Mouse (Mus musculus) CH12.LX (cell line): ENCODE results near the gene Magi2. TPM values are rescaled to one million over a fixed set of nuclear protein-coding genes. Genes with fewer than 3 reads are reported as not detected.

ENCODE experiments used
- DNase-seq: peaks from one replicate; pipeline ENCODE4 v3.0.0-alpha.2; 2013; ENCODE audit errors: extremely low read depth
- H3K27ac ChIP-seq: 2 replicates; pipeline ENCODE4 v1.5.1; 2012; ENCODE audit warnings: low read depth, mild to moderate bottlenecking, control low read depth, moderate library complexity; ENCODE audit not compliant: insufficient read depth
- H3K27me3 ChIP-seq: replicated peaks from 2 replicates; pipeline ENCODE3; 2012; ENCODE audit warnings: inconsistent platforms
- H3K36me3 ChIP-seq, 2 experiments: replicated peaks in 1 of 2; 2 replicates each; pipeline versions ENCODE3 to v1.6.1; 2012; ENCODE audit warnings: inconsistent platforms in 1 of 2, low read length in 1 of 2, mild to moderate bottlenecking in 1 of 2, mixed read lengths in 1 of 2, moderate library complexity in 1 of 2; ENCODE audit not compliant: control insufficient read depth in 1 of 2, insufficient read depth in 1 of 2
- H3K4me1 ChIP-seq, 2 experiments: 2 replicates each; pipeline ENCODE4 v1.6.1; 2012; ENCODE audit warnings: inconsistent platforms in 1 of 2, moderate library complexity in 1 of 2; ENCODE audit not compliant: insufficient read depth in 2 of 2, control insufficient read depth in 1 of 2
- H3K4me2 ChIP-seq: 2 replicates; pipeline ENCODE4 v1.6.1; 2012; ENCODE audit warnings: low read depth, mild to moderate bottlenecking, control low read depth; ENCODE audit not compliant: poor library complexity, insufficient read depth, severe bottlenecking
- H3K4me3 ChIP-seq, 3 experiments: fragments of 150-350 bp in 1 of 3; sonication (generic) in 1 of 3; replicated peaks in 1 of 3; 2 replicates each; pipeline versions ENCODE3 to v1.5.1; 2011 to 2012; ENCODE audit warnings: low read depth in 2 of 3, low read length in 2 of 3, mild to moderate bottlenecking in 2 of 3, moderate library complexity in 2 of 3, control low read depth in 1 of 3, improper control_type of control experiment in 1 of 3, inconsistent platforms in 1 of 3, mixed read lengths in 1 of 3; ENCODE audit not compliant: poor library complexity in 1 of 3
- H3K79me2 ChIP-seq: replicated peaks from 2 replicates; pipeline ENCODE4 v1.6.1; 2012; ENCODE audit warnings: mild to moderate bottlenecking, moderate library complexity; ENCODE audit not compliant: control insufficient read depth, poor library complexity, insufficient read depth, severe bottlenecking; ENCODE audit errors: extremely low read depth
- H3K9ac ChIP-seq: 2 replicates; pipeline ENCODE4 v1.6.1; 2012; ENCODE audit warnings: low read depth, mild to moderate bottlenecking, control low read depth, moderate library complexity; ENCODE audit not compliant: insufficient read depth
- H3K9me3 ChIP-seq: replicated peaks from 2 replicates; pipeline ENCODE3; 2012; ENCODE audit warnings: low read length, inconsistent platforms, mixed read lengths
- BHLHE40 ChIP-seq: IDR thresholded peaks from 2 replicates; pipeline ENCODE4 v1.6.1; 2011; ENCODE audit warnings: mild to moderate bottlenecking, low read depth, low read length, improper control_type of control experiment
- CHD1 ChIP-seq: IDR thresholded peaks from 2 replicates; pipeline ENCODE4 v1.6.1; 2012; ENCODE audit warnings: low read depth, low read length, improper control_type of control experiment, inconsistent platforms
- CHD2 ChIP-seq: IDR thresholded peaks from 2 replicates; pipeline ENCODE4 v1.6.1; 2011; ENCODE audit warnings: low read length, improper control_type of control experiment
- CTCF ChIP-seq, 2 experiments: IDR thresholded peaks in 1 of 2; conservative IDR thresholded peaks in 1 of 2; 2 replicates each; pipeline ENCODE4 v1.5.1; 2011 to 2012; ENCODE audit warnings: low read depth in 2 of 2, low read length in 2 of 2, improper control_type of control experiment in 1 of 2, inconsistent platforms in 1 of 2, mild to moderate bottlenecking in 1 of 2, moderate library complexity in 1 of 2
- EP300 ChIP-seq: IDR thresholded peaks from 2 replicates; pipeline ENCODE4 v1.6.1; 2011; ENCODE audit warnings: low read length, improper control_type of control experiment
- IRF4 ChIP-seq: IDR thresholded peaks from 2 replicates; pipeline ENCODE4 v1.6.1; 2014; ENCODE audit warnings: low read depth, mild to moderate bottlenecking, inconsistent platforms, low read length, improper control_type of control experiment
- JUN ChIP-seq: IDR thresholded peaks from 2 replicates; pipeline ENCODE4 v1.6.1; 2011; ENCODE audit warnings: low read depth, mild to moderate bottlenecking, low read length, improper control_type of control experiment, moderate library complexity; ENCODE audit not compliant: insufficient read depth
- JUND ChIP-seq: conservative IDR thresholded peaks from 2 replicates; pipeline ENCODE4 v1.6.1; 2011; ENCODE audit warnings: low read depth, low read length, improper control_type of control experiment
- KAT2A ChIP-seq: IDR thresholded peaks from 2 replicates; pipeline ENCODE4 v1.6.1; 2012; ENCODE audit warnings: low read length, improper control_type of control experiment, inconsistent platforms; ENCODE audit not compliant: insufficient replicate concordance
- MAX ChIP-seq: IDR thresholded peaks from 2 replicates; pipeline ENCODE4 v1.6.1; 2011; ENCODE audit warnings: low read length, improper control_type of control experiment
- MAZ ChIP-seq: IDR thresholded peaks from 2 replicates; pipeline ENCODE4 v1.6.1; 2012; ENCODE audit warnings: low read depth, mild to moderate bottlenecking, inconsistent platforms, low read length, improper control_type of control experiment, moderate library complexity
- MEF2A ChIP-seq: IDR thresholded peaks from 2 replicates; pipeline ENCODE4 v1.6.1; 2014; ENCODE audit warnings: low read depth, mild to moderate bottlenecking, inconsistent platforms, low read length, improper control_type of control experiment, borderline replicate concordance
- MXI1 ChIP-seq: IDR thresholded peaks from 2 replicates; pipeline ENCODE4 v1.6.1; 2011; ENCODE audit warnings: mild to moderate bottlenecking, low read depth, low read length, improper control_type of control experiment
- NRF1 ChIP-seq: IDR thresholded peaks from 2 replicates; pipeline ENCODE4 v1.6.1; 2014; ENCODE audit warnings: low read depth, mild to moderate bottlenecking, inconsistent platforms, low read length, improper control_type of control experiment, moderate library complexity
- PAX5 ChIP-seq: IDR thresholded peaks from 2 replicates; pipeline ENCODE4 v1.6.1; 2012; ENCODE audit warnings: low read length, inconsistent platforms, mixed read lengths
- POLR2A ChIP-seq: IDR thresholded peaks from 2 replicates; pipeline ENCODE4 v1.6.1; 2011; ENCODE audit warnings: low read depth, mild to moderate bottlenecking, improper control_type of control experiment, low read length
- POLR2AphosphoS2 ChIP-seq: IDR thresholded peaks from 2 replicates; pipeline ENCODE4 v1.6.1; 2011; ENCODE audit warnings: low read depth, low read length, improper control_type of control experiment
- RAD21 ChIP-seq: IDR thresholded peaks from 2 replicates; pipeline ENCODE4 v1.6.1; 2011; ENCODE audit warnings: low read depth, mild to moderate bottlenecking, low read length, improper control_type of control experiment, moderate library complexity
- RCOR1 ChIP-seq: conservative IDR thresholded peaks from 2 replicates; pipeline ENCODE4 v1.6.1; 2012; ENCODE audit warnings: low read depth, mild to moderate bottlenecking, inconsistent platforms, low read length, improper control_type of control experiment
- SIN3A ChIP-seq: IDR thresholded peaks from 2 replicates; pipeline ENCODE4 v1.6.1; 2012; ENCODE audit warnings: low read length, improper control_type of control experiment, inconsistent platforms
- SMC3 ChIP-seq: IDR thresholded peaks from 2 replicates; pipeline ENCODE4 v1.6.1; 2011; ENCODE audit warnings: low read depth, low read length, improper control_type of control experiment
- TBP ChIP-seq: conservative IDR thresholded peaks from 2 replicates; pipeline ENCODE4 v1.6.1; 2011; ENCODE audit warnings: low read depth, low read length, improper control_type of control experiment
- TCF12 ChIP-seq: IDR thresholded peaks from 2 replicates; pipeline ENCODE4 v1.6.1; 2014; ENCODE audit warnings: low read depth, mild to moderate bottlenecking, inconsistent platforms, low read length, improper control_type of control experiment
- USF2 ChIP-seq: conservative IDR thresholded peaks from 2 replicates; pipeline ENCODE4 v1.6.1; 2011; ENCODE audit warnings: low read depth, low read length, improper control_type of control experiment
- ZC3H11A ChIP-seq: IDR thresholded peaks from 2 replicates; pipeline ENCODE4 v1.6.1; 2012; ENCODE audit warnings: low read depth, mild to moderate bottlenecking, inconsistent platforms, low read length, improper control_type of control experiment
- ZKSCAN1 ChIP-seq: IDR thresholded peaks from 2 replicates; pipeline ENCODE4 v1.6.1; 2012; ENCODE audit warnings: low read depth, inconsistent platforms, low read length, improper control_type of control experiment, borderline replicate concordance
- ZNF384 ChIP-seq: IDR thresholded peaks from 2 replicates; pipeline ENCODE4 v1.6.1; 2012; ENCODE audit warnings: low read depth, low read length, improper control_type of control experiment, inconsistent platforms
- dilution Hi-C: fragments of 300-500 bp; cut with MboI; formaldehyde crosslinking; loops from 2 replicates; pipeline ENCODE4 v1.14.3; 2020; ENCODE audit warnings: low sequenced_read_pairs; ENCODE audit not compliant: extremely low pct_unique_long_range_greater_than_20kb, extremely low pct_ligation_motif_present
- in situ Hi-C: fragments of 300-500 bp; cut with MboI; formaldehyde crosslinking; loops from 3 replicates; pipeline ENCODE4 v1.14.3; 2019; ENCODE audit warnings: low sequenced_read_pairs, low pct_ligation_motif_present, low pct_unique_long_range_greater_than_20kb, mixed read lengths
- polyA plus RNA-seq: library from polyadenylated mRNA; unstranded; fragments of >175 nt; gene quantifications from 2 replicates; pipeline ENCODE4 v1.2.1, GENCODE M21; 2012; ENCODE audit warnings: low read depth; ENCODE audit not compliant: insufficient read length
- total RNA-seq, 2 experiments: library from RNA; depleted of rRNA; stranded (reverse); fragments of 300-350 nt in 1 of 2; fragments of >200 nt in 1 of 2; gene quantifications; 2 replicates each; pipeline ENCODE4 v1.2.3; 2012 to 2014

Gene Magi2
- total and polyA plus RNA-seq, 3 experiments = 0.37 to 0.63 (median 0.42) TPM

- DNase-seq = peak; percentile 17
- in situ Hi-C loops (no loop called here), dilution Hi-C loops (no loop called here)
- Histone ChIP-seq H3K9ac (no peak overlapping the region), H3K36me3 (no peaks in the 10 kb centered on the region), H3K27ac (no peak overlapping the region), H3K4me1 (no peaks in the 10 kb centered on the region), H3K4me3 (no peak overlapping the region), H3K27me3 (no peaks in the 10 kb centered on the region), H3K79me2 (no peaks in the 10 kb centered on the region), H3K4me2 (no peak overlapping the region), H3K9me3 (no peaks in the 10 kb centered on the region)
- TF ChIP-seq MEF2A = no peak
- TF ChIP-seq ZKSCAN1 = no peak
- TF ChIP-seq MAX = no peak
- TF ChIP-seq NRF1 = no peak
- no peak for TF ChIP-seq CHD1
- no peak for TF ChIP-seq KAT2A
- TF ChIP-seq MXI1 = no peak
- no peak for TF ChIP-seq EP300
- TF ChIP-seq POLR2A = no peak
- TF ChIP-seq CTCF (conservative IDR thresholded peaks at IDR 0.05 in 1 of 2, IDR thresholded peaks at IDR 0.05 in 1 of 2; ENCODE audit: low read depth in 2 of 2, low read length in 2 of 2) = peak in 1 of 2 experiments; percentile 73; a peak in 3 of 4 replicates
- no peak for TF ChIP-seq IRF4
- no peak for TF ChIP-seq CHD2
- no peak for TF ChIP-seq PAX5
- TF ChIP-seq USF2 = no peak
- no peak for TF ChIP-seq TBP
- TF ChIP-seq ZC3H11A = peak; percentile 25
- no peak for TF ChIP-seq JUN
- TF ChIP-seq POLR2AphosphoS2 = no peak
- TF ChIP-seq JUND = no peak
- no peak for TF ChIP-seq MAZ
- no peak for TF ChIP-seq TCF12
- TF ChIP-seq RCOR1 = no peak
- no peak for TF ChIP-seq BHLHE40
- no peak for TF ChIP-seq SIN3A
- TF ChIP-seq ZNF384 = no peak
- TF ChIP-seq RAD21 = peak; percentile 69
- TF ChIP-seq SMC3 = peak; percentile 62
Measured at GRCm38 (mm10) chr5:19400738-19401408, 174.0 kb downstream of the Magi2 start.
